ENCODE assay signal across 20 mouse cellular contexts in the genomic region with DNA sequence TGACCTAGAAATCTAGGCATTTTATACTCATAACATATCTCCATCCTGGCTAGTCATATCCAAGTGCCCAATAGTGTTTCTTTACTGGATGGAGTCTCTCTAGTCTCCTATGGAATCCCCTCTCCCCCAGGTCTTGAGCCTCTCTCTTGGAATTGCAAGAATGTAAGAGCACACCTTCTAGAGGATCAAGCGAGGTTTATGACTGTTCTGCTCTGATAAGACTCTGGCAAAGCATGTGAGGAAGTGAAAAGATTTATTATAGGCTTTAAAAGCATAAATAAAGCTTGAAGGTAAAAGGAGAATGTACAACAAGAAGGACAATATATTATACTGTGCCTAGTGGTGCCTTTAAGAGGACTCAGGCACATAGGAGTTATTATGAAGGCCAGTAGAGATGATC.
DNase-seq lines count a peak whose midpoint lies in the region; ATAC-seq and TF ChIP-seq lines count a peak whose summit lies in the region.
"Had no signal": no experiment of that assay in that cellular context is flagged by ENCODE, and none has a peak within 500 bp of the region (broad histone marks: within the 10 kb centered on the region; RNA-seq: fewer than 3 reads in every experiment).

No protein-coding gene starts in this region.

- no peak overlapping the region for H3K4me2 ChIP-seq in intestine, embryonic 14.5 days (ENCODE audit: low read length)
- H3K4me2 ChIP-seq in intestine, embryonic 16.5 days (ENCODE audit: low read depth, low read length) = no peak overlapping the region
- H3K4me2 ChIP-seq in lung, postnatal 0 days (replicated peaks; ENCODE audit: low read depth, low read length) = no peak overlapping the region
- H3K4me2 ChIP-seq: embryonic facial prominence, embryonic 13.5 days; embryonic facial prominence, embryonic 15.5 days; forebrain, embryonic 13.5 days; forebrain, embryonic 15.5 days had no signal

- H3K9me3 ChIP-seq in intestine, embryonic 14.5 days (ENCODE audit: control insufficient read depth, low read length) = no peaks in the 10 kb centered on the region
- no peaks in the 10 kb centered on the region for H3K9me3 ChIP-seq in intestine, embryonic 16.5 days (ENCODE audit: control insufficient read depth, low read length)
- H3K9me3 ChIP-seq in lung, postnatal 0 days (ENCODE audit: low read length) = no peaks in the 10 kb centered on the region
- H3K9me3 ChIP-seq: embryonic facial prominence, embryonic 13.5 days; embryonic facial prominence, embryonic 15.5 days; forebrain, embryonic 13.5 days; forebrain, embryonic 15.5 days had no signal

- no peak for TF ChIP-seq CTCF in embryonic fibroblast, embryonic 13.5 days (IDR thresholded peaks at IDR 0.05; ENCODE audit: borderline replicate concordance, insufficient read depth, low read length)
- no peak for TF ChIP-seq CTCF in lung, postnatal 0 days (IDR thresholded peaks at IDR 0.05)

- no peak overlapping the region for H3K4me3 ChIP-seq in embryonic fibroblast, embryonic 13.5 days (ENCODE audit: insufficient read depth, low read length)
- no peak overlapping the region for H3K4me3 ChIP-seq in intestine, embryonic 14.5 days (ENCODE audit: low read depth, low read length)
- H3K4me3 ChIP-seq in intestine, embryonic 16.5 days (ENCODE audit: low read length) = no peak overlapping the region
- no peak overlapping the region for H3K4me3 ChIP-seq in lung, postnatal 0 days (ENCODE audit: low read depth, low read length)
- H3K4me3 ChIP-seq: embryonic facial prominence, embryonic 13.5 days; embryonic facial prominence, embryonic 15.5 days; forebrain, embryonic 13.5 days; forebrain, embryonic 15.5 days had no signal

- WGBS in intestine, embryonic 14.5 days = 23% methylated on average over 1 of the region's 1 CpGs
- 23% methylated on average over 1 of the region's 1 CpGs for WGBS in intestine, embryonic 16.5 days
- 38% methylated on average over 1 of the region's 1 CpGs for WGBS in lung, postnatal 0 days

- no peak overlapping the region for H3K9ac ChIP-seq in intestine, embryonic 14.5 days (ENCODE audit: low read length)
- no peak overlapping the region for H3K9ac ChIP-seq in intestine, embryonic 16.5 days (ENCODE audit: low read depth, low read length)
- H3K9ac ChIP-seq in lung, postnatal 0 days (replicated peaks; ENCODE audit: low read depth) = no peak overlapping the region
- H3K9ac ChIP-seq: embryonic facial prominence, embryonic 13.5 days; embryonic facial prominence, embryonic 15.5 days; forebrain, embryonic 13.5 days; forebrain, embryonic 15.5 days; forebrain, postnatal 0 days had no signal

- no peak for DNase-seq in intestine, embryonic 14.5 days (ENCODE audit: low spot score)
- no peak for DNase-seq in adrenal gland, postnatal 25 days
- no peak for DNase-seq in cerebellum, adult 9-11 months
- DNase-seq in lung, postnatal 0 days (ENCODE audit: low spot score) = no peak
- DNase-seq: adrenal gland, adult 2 months; adrenal gland, postnatal 10 days; adrenal gland, postnatal 36 days; cerebellum, adult 11-12 months; cerebellum, adult 2 months; cerebellum, adult 9-10 months; cerebellum, postnatal 14 days; cerebellum, postnatal 36 days; embryo, embryonic 11 days; forebrain, postnatal 0 days had no signal

- no peaks in the 10 kb centered on the region for H3K4me1 ChIP-seq in embryonic fibroblast, embryonic 13.5 days (ENCODE audit: control insufficient read depth, insufficient read depth, low read length)
- no peaks in the 10 kb centered on the region for H3K4me1 ChIP-seq in intestine, embryonic 14.5 days (replicated peaks; ENCODE audit: control insufficient read depth, insufficient read depth, low read length)
- no peaks in the 10 kb centered on the region for H3K4me1 ChIP-seq in intestine, embryonic 16.5 days (ENCODE audit: control insufficient read depth, insufficient read depth, low read length)
- no peaks in the 10 kb centered on the region for H3K4me1 ChIP-seq in lung, postnatal 0 days (ENCODE audit: insufficient read depth, low read depth, low read length)
- H3K4me1 ChIP-seq: embryonic facial prominence, embryonic 13.5 days; embryonic facial prominence, embryonic 15.5 days; forebrain, embryonic 13.5 days; forebrain, embryonic 15.5 days had no signal

- H3K27me3 ChIP-seq in intestine, embryonic 14.5 days (replicated peaks; ENCODE audit: control insufficient read depth, insufficient read depth, low read length) = no peaks in the 10 kb centered on the region
- no peaks in the 10 kb centered on the region for H3K27me3 ChIP-seq in intestine, embryonic 16.5 days (replicated peaks; ENCODE audit: control insufficient read depth, insufficient read depth, low read length)
- no peaks in the 10 kb centered on the region for H3K27me3 ChIP-seq in lung, postnatal 0 days (replicated peaks; ENCODE audit: insufficient read depth, low read length)
- H3K27me3 ChIP-seq: embryonic facial prominence, embryonic 13.5 days; embryonic facial prominence, embryonic 15.5 days; forebrain, embryonic 13.5 days; forebrain, embryonic 15.5 days had no signal

- TF ChIP-seq POLR2A in embryonic fibroblast, embryonic 13.5 days (IDR thresholded peaks at IDR 0.05; ENCODE audit: low read depth, low read length) = no peak

- peak overlapping the region; percentile 71; the same call in 1 of the 2 replicates for H3K27ac ChIP-seq in embryonic fibroblast, embryonic 13.5 days (ENCODE audit: insufficient read depth, low read length)
- no peak overlapping the region for H3K27ac ChIP-seq in intestine, embryonic 14.5 days (ENCODE audit: low read depth)
- H3K27ac ChIP-seq in intestine, embryonic 16.5 days (ENCODE audit: low read length) = no peak overlapping the region
- no peak overlapping the region for H3K27ac ChIP-seq in lung, postnatal 0 days (ENCODE audit: low read length)
- H3K27ac ChIP-seq: embryonic facial prominence, embryonic 13.5 days; embryonic facial prominence, embryonic 15.5 days; forebrain, embryonic 13.5 days; forebrain, embryonic 15.5 days had no signal

- TF ChIP-seq EP300 in lung, postnatal 0 days (IDR thresholded peaks at IDR 0.05) = no peak

- H3K36me3 ChIP-seq in intestine, embryonic 14.5 days (ENCODE audit: control insufficient read depth, insufficient read depth, low read length) = no peaks in the 10 kb centered on the region
- H3K36me3 ChIP-seq in intestine, embryonic 16.5 days (ENCODE audit: control insufficient read depth, insufficient read depth, low read length) = no peaks in the 10 kb centered on the region
- no peaks in the 10 kb centered on the region for H3K36me3 ChIP-seq in lung, postnatal 0 days (ENCODE audit: insufficient read depth, low read length)
- H3K36me3 ChIP-seq: embryonic facial prominence, embryonic 13.5 days; embryonic facial prominence, embryonic 15.5 days; forebrain, embryonic 15.5 days had no signal

- ATAC-seq in intestine, embryonic 14.5 days (replicated peaks; ENCODE audit: low FRiP score, low TSS enrichment, low read depth) = peak; percentile 82
- peak; percentile 84 for ATAC-seq in intestine, embryonic 16.5 days
- ATAC-seq in lung, postnatal 0 days = no peak
- ATAC-seq: forebrain, embryonic 13.5 days; forebrain, embryonic 15.5 days; forebrain, postnatal 0 days had no signal
